Mouse (Mus musculus) heart, adult 8-10 months (tissue): ENCODE measurements at regions not wholly inside any gene's neighbourhood (a gene's known extent, or its start where the extent isn't known, plus 50 kb on each side); places are given as distances from the start of the nearest gene placed in this dataset. TPM values are rescaled to one million over a fixed set of nuclear protein-coding genes. Genes with fewer than 3 reads are reported as not detected.
A peak's percentile ranks its signal among the peaks of the same experiment; 100 is the strongest.

Experiments used
- DNase-seq: peaks from one replicate; pipeline ENCODE4 v3.0.0; 2022; ENCODE audit warnings: low spot score
- microRNA-seq: library from miRNA; unstranded; fragments of <30 nt; microRNA quantifications from one replicate; pipeline ENCODE4 v1.2.0, GENCODE M21; 2022

DNA sequence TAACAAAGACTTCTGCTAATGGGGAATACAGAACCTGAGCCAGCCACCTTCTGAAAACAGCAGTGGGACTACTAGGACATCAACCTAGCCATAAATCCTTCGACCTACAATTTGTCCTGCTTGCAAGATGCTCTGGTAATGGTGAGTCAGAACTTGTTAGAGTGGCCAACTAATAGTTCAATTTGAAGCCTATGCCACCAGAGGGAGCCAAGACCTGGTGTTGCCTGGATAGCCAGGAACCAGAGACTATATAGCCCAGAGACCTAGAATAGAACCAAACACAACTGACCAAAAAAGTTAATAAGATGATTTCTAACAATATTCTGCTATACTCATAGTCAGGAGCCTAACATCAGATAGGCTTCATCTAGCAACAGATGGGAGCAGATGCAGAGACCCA lies 119.3 kb upstream of the Dab2 start:
- no peak for DNase-seq

DNA sequence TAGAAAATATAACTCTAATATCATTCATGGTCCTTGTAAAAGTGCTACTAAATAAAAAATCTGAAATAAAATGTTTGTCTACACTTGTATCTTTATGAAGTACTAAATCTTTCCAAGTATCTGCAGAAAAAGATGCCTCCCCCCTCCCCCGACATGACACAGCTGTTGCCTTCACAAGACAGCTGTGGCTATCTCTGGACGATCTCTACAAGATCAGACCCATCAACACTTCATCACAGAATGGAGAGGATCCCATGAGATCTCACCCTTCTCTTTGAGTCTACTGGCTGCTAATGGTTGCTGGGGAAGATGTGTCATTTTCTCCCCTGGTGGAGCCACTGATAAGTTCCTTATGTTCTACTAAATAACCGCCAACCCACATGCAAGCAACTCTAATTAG lies 116.0 kb upstream of the Dab2 start:
- DNase-seq, result no peak

DNA sequence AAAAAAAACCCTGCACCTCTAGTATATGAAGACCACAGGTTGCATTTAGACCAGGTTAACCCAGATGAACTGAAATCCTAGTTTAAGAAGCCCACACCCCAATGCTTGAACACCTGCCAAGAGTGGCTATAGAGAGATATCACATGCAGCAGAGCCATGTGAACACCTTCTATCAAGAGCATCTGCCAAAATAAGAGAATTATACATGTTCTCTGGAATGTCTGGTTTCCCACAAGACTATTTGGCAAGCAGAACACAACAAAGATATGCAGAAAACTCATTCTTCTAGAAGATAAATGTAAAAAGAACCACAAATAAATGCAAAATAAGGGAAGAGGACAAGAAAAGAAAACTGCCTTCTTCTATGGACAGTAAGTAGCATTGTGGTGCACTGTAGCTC lies 107.7 kb upstream of the Dab2 start:
- DNase-seq, result no peak

DNA sequence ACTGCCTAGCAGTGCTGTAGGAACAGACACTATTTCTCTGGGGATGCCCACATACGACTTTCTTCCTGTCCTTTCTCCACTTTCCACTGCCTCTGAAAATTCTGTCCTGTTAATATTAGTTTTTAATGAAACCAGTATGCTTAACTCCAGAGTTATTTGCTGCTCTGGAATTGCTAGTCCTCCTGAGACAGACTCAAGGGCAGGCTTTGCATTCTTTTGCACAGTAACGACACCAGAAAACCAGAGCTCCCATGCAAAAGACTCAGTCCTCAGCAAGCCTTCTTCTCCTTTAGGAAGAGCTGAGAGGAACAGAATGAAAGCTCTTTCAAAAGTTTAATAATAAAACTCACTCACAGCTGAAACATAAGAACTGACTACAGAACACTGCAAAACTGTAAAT lies 92.3 kb upstream of the Dab2 start:
- DNase-seq, result no peak

DNA sequence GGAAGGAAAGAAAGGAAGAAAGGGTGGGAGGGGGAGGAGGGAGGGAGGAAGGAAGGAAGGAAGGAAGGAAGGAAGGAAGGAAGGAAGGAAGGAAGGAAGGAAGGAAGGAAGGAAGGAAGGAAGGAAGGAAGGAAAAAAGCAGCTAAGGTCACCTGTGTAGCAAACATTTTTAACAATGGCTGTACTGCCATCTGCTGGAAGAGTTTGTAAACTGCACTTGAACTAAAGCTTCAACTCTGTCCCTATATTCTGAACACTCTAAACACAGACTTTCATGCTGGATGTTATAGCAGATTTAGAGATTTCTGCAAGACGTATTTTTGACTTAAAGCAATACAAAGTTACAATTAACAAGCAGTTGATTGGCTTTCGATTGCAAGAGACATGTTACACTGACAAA lies 90.3 kb upstream of the Dab2 start:
- DNase-seq, result peak; percentile 19

DNA sequence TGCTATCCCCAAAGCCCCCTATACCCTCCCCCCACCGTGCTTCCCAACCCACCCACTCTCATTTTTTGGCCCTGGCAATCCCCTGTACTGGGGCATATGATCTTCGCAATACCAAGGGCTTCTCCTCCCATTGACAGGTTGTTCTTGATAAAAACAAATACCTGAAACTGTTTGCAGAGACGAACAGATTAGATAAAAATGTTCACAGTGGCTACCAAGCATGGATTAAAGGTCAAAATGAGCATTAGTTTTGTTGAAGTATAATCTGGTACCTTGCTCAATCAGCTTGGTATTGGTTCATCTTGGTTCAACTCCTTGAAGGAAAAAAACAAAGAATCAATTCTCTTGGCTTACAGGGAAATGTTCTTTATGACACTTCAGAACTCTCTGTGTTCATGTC lies 81.5 kb upstream of the Dab2 start:
- no peak for DNase-seq

DNA sequence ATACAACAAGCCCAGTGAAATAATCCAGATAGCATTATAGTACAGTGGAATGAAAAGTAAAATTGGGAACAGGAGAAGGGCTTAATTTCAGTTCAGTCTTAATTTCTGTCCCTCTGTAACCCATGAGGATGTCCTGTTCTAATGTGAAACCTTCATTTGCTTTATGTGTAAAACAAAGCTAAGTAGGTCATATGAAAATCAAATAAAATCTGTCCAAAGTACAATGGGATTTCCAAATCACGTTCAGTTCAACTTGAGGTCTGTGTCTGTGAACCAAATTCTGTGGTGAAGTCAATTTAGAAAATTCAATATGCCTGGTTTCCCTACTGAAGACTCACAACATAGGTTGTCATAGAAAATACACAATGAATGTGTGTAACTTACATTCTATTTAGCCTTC lies 74.4 kb upstream of the Dab2 start:
- no peak for DNase-seq

DNA sequence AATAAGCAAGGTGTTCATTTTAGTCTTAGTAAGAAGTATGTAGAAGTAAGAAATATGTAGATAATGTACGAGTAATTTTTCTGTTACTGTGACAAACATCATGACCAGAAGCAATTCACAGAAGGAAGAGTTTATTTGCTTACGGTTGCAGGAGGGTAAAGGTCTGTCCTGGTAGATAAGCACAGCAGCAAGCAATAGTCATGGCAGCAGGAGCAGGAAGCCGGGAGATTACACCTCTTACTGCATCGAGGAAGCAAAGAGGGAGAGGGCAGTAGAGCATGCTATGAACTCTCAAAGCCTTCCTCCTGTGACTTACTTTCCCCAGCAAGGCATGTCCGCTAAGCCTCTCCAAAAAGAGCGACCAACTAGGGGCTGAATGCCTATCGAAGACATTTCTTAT lies 69.0 kb upstream of the Dab2 start:
- DNase-seq, result no peak

DNA sequence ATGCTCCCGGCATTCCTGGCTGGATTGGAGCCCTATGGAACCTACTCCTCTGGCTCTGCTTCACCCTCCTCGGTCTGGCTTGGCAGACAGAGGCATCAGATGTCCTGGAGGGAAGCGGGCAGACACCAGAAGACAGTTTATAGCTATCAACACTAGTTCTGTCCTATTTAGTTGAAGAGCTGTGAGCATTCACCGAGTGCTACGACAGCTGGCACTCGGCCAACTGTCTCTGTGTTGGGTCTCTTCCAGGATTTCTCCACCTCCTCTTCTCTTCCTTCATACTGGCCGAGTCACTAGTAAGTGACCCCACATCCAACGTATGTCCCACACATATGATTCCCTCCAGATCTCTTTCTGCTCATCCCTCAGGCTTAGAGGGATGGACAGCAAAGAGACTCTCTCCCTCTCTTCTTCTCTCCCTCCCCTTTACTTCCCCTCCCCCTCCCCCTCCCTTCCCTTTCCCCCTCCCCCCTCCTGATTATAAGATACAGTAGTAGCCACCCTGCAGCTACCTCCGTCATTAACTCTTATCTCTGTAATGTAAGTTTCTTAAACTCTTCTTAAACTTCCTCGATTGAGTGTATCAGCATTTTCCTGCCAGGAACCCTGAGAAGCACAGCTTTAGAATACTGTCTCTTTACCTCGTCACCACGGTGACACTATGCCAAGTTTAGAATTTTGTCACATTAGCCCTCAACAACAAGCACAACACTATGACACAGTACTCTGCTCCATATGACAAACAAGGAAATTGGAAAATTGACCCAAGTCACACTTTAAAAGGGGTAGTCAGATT lies 68.1 kb upstream of the Dab2 start:
- DNase-seq, result no peak

DNA sequence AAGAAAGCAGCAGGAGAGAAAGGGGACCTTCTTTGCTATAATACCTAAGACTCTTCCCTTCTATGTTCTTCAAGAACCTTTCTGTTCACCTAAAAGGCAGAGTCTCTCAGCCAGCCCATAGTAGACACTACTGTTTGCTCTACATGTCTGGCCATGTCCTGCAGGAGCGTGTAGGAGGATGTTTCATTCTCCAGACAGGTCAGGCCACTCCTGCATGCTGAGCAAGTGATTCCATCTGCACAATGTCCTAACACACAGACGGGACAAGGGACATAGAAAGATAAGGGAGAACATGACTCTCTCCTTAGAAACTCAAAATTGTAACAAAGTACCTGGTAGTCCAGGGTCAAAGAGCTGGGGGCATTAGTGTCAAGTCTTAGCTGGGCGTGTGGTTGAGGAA lies 66.0 kb upstream of the Dab2 start:
- DNase-seq, result no peak

DNA sequence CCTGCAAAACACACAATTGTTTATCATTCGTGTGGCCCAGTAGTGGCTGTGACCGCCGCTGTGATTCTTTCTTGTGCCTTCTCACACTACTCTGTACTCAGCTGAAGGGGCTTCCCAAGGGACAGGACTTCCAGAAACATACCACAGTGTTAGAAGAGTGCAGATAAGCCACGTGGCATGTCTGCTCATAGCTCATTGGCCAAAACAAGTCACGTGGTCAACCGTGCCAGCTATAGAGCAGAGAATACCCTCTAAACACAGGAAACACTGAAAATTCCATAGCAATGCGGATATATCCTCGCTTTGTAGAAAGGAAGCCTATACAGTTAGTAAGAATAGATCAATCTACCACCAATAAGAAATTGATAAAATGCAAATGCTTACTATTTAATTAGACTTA lies 63.0 kb upstream of the Dab2 start:
- no peak for DNase-seq

DNA sequence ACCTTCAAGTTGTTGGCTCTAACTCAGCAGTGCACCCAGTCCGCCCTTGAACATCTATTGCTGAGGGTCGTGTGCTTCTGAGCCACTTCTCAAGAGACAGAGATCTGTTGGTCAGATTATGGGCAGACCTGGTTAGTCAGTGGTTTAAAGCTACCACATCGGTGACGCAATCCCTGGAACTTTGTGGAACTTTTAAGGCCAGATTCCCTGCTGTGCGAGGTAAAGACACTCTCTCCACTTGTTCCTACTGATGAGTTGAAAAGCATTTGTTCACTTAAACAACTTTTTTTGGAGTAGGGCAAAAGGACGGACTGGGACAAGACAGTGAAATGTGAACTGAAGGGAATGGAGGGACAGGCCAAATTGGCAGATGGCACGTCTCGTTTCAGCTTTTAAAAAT lies 61.9 kb upstream of the Dab2 start:
- DNase-seq, result no peak

DNA sequence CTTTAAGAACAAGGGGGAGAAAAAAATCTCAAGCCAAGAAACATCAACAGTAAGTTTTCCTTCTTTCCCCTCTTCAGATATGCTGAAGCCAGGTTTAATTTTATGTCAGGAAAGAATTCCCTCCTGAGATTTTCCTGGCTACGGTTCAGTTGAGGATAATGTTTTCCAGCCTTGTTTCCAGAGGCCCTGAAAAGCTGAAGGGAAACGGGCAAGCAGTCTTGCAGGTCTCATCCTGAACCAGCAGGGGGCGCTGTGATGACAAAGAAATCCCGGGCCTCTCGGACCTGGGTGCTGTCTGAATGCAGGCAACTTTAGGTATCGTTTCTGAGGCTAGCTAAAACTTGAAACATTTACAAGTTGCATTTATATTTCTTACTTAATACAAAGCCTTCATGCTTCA lies 61.5 kb upstream of the Dab2 start:
- DNase-seq, result peak; percentile 92

DNA sequence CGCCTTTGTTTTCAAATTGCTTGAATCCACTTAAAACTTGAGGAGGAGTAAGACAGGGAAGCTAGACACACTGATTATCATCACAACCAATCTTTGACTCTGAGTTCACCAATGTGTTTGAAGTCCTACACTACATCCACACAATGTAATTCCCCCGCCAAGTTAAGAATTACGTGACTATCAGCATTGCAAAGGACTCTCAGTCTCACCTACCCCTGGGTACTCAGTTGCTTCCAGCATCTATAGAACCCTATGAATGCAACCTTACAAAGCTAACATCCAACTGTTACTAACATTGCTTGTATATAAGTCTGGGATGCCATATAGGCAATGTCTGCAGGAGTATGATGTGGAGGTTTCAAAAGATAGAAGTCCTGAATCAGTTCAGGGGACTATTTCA lies 60.8 kb upstream of the Dab2 start:
- no peak for DNase-seq

DNA sequence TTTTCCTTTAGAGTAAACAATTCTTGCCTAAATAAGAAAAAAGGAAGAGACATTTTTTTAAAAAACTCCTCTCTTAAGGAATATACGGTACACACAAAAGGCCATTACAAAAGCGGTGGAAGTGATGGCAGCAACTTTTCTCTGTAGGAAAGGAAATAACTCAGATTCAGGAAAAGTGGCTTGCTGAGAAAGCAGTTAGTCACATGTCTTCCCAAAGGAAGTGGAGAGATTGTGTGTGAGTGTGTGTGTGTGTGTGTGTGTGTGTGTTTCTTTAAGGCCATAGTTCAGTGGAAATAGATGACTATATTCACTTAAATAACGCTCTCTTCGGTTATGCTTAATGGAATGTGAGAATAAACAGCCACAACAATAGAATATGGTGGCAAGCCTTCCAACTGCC lies 57.5 kb upstream of the Dab2 start:
- peak; percentile 59 for DNase-seq

DNA sequence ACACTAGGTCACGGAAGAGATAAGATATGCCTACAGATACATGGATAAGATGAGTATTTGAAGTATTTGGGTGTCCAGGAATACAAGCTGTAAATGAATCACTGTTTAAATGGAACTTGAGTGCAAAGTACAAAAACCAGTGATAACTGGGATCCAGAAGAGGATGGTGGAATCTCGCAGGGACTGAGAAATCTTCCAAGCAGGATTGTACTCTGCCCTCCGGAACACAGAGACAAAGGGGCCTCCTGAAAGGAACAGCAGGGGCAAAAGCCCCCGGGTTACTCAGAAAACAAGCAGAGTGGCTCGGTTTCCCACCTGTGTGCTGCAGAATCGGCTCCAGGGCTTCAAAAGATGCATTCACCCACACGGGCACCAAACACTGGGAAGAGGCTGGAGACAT lies 55.2 kb upstream of the Dab2 start:
- DNase-seq, result no peak

DNA sequence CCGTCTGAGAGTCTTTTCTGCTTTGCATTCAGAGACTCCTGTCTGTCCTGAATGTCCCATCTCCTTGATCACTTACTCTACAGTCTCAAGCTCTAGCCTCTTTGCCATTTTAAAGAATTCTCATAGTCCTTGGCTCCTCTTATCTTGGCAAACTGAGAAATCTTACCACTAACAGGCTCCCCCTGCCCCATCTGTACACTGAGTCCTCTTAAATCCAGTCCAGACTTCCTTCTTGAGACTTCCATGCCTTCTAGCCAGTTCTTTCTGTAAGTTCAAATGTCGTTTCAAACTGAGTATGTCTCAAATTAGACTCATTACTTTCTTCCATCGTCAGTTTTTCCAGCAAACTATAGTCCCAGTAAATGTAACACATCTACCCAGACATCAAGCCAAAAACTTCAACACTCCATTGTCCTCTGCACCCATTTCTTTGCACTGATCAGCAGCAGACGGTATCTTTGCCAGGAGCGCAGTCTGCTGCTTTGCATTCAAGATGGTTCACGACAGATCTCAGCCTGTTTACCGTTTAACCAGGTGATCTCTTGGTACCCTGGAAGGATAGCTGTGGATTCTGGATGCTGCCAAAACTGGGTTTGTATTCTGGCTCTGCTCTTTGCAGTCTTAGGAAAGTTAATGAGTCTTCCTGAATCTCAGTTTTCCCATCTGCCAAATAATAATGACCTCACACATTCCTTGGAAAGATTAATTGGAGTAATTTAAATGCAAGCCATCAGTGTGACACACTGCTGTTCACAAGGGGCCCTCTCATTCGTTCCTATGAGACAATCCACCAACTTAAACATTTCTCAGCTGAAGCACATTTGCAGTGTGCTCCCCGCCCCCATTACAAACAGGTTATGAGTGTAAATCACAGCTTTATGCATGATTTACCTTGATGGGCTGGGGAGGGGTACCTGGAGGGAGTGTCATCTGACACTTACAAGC lies 53.4 kb upstream of the Dab2 start:
- no peak for DNase-seq

DNA sequence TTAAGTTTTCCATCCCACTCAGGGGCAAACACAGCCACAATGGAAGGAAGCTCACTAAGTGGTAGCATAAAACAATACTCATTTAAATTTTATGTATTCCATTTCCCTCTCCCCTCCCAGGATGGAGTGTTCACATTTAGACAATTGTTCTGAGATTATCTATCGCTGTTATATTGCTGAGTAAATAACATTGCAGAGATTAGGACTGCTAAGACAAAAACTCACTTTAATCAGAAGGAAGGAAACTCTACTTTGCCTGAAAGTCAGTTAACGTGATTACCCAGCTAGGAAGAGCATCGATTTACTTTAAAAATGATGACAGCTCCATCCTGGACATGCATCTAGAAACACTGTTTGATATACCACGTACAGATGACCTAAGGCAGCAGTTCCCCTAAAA lies 51.1 kb upstream of the Dab2 start:
- DNase-seq, result no peak

Small RNA genes in the stretch of these regions (microRNA-seq; reads per million reads assigned to microRNA genes)
- gene Gm27760, result not detected
